Mouse (Mus musculus): ENCODE data around the gene Elk3.

Gene Elk3

DNA sequence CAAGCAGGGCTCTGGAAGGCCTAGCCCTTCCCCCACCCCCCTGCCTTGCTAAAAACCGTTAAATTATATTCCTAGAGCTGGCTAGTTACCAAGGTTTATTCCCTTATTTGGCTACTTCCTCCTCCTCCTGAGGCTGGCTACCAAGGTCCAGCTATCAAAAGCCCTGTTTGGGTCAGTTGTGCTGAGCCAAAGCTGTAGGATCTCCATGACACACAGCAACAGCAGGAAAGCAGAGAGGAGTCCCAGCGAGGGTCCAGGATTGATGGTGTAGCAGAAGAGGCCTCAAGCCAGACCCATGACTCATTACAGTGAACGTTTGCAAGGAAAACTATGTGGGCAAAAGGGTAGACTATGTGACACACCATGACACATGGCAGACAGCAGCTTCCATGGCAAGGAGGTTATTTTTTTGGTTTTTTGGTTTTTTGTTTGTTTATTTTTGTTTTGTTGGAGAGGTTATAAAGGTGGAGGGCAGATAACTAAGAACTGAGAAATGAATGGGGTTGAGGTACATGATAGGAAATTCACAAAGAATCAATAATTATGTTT is 21.4 kb upstream of the Elk3 start:
- in situ Hi-C loops (cut with MboI; ENCODE audit: low sequenced_read_pairs), result no loop called here

DNA sequence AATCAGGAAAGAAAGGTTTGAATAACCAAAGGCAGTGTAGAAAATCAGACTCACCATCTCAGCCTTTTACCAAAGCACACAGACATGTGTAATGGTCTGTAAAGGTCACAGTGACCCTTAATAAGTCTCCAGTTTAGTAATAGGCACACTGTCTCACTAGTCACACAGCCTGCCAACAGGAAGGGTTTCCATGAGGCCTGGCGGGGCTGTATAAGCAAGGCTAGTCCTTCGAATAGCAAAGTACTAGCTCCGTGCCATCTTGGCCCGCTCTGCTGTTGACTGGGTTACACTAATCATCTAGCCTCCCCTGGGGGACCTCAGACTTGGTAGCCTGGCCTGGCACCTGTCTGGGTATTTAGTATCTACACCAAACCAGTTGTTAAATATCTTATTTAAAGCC is 20.6 kb upstream of the Elk3 start:
- in situ Hi-C loops (cut with MboI; ENCODE audit: low sequenced_read_pairs), result no loop called here

DNA sequence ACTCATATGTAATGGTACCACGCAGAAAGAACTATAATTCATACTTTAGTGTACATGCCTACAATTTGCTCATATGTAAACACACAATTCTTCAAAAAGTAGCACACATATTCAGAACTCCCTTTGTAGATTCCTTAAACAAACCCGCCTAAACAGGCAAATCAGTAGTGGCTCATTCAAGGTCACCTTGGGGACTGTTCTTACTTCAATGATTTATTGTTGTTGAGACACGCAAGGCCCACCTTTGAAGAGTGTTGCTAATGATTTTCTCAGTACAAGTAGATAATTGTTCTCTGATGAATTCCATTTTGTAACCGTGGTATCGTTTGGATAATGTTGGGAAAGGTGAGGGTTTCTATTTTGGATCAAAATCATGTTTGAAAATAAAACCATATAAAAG is 17.4 kb upstream of the Elk3 start:
- in situ Hi-C loops (cut with MboI; ENCODE audit: low sequenced_read_pairs), result no loop called here

DNA sequence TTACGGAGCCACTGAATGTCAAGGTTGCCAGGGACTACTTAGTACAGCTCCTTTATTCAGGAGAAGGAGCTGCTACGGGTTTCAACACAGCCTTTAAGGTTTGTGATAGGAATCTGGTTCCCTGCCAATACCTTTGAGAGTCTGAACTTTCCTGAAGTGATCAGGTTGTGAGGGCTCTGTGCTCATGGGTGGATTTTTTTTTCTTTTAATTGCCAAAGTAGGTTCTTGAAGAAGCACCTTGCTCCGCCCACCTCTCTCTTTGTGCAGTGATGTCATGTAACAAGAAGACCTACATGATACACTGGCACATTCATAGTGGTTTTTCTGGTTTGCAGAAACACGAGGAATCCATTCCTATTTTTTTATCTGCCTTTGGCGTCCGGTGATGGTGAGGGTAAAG is 16.3 kb upstream of the Elk3 start:
- in situ Hi-C loops (cut with MboI; ENCODE audit: low sequenced_read_pairs), result no loop called here

DNA sequence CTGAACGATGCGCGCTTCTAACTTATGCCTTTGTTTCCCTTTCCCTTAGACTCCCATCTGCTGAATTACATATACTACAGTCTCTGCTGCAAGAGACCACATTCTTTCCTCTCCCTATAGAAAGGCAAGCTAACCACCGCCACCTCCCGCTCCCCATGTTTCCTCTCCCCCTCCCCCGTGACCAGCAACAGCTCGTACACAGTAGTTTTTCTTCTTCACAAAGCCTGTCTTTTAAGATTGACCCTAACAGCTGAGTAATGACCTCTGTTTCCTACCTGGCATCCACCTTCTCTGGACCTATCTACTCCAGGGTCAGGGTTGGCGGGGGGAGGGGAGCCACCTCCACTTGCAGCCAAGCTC is 15.8 kb upstream of the Elk3 start:
- in situ Hi-C loops (cut with MboI; ENCODE audit: low sequenced_read_pairs), result no loop called here

DNA sequence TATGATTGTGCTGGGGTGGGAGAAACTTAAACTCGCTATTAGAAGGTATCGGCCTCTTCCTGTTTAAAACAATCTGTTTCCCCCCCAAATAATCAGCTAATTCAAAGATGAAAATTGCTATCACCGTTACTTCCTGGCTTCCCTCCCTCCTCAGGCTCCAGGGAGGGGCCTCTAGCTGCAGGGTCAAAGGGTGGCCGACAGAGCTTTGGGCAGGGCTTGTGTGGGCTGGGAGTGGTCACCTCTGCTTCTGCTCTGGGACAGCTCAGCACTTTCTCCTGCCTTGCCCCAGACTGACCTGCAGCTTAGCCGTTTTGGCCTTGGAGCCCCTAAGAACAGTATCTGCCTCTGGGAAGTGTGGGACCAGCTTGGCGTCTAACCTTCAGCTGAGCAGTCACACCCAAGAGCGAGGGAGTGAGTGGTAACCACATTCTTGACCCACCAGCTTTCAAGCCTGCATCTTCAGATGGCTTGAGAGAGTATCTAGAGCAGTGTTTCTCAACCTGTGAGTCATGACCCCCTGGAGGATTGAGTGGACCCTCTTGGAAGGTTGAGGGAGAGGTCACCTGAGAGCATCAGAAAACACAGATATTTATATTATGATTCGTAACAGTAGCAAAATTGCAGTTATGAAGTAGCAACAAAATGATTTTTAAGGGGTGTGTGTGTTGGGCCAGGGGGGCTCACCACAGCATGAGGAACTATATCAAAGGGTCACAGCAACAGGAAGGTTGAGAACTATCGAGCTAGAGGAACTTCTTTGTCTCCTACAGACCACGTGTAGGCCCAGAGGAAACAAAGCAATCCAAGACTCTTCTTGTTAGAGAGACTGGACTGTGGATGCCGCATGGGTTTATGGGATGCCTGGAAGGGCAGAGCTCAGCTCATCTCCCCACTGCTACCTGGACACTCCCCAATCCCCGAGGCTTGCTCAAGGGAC is 15.1 kb upstream of the Elk3 start:
- in situ Hi-C loops (cut with MboI; ENCODE audit: low sequenced_read_pairs), result no loop called here

DNA sequence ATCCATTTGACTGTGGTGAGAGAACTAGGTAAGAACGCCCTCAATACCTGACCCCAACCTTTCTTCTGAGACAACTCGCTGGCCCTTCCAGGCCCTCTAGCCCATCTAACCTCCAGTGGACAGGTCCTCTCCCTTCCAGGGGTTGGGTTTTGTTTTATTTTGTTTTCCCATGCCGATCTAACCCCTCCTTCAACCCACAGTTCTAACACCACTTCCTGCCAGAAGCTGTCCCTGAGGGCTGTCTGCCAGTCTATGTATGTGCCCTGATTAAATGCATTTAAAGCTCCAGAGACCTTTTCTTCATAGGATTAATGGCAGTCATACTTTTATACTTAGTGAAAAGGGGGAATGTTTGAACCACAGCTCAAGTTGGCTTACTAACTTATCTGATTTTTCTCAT is 14.4 kb upstream of the Elk3 start:
- in situ Hi-C loops (cut with MboI; ENCODE audit: low sequenced_read_pairs), result no loop called here

DNA sequence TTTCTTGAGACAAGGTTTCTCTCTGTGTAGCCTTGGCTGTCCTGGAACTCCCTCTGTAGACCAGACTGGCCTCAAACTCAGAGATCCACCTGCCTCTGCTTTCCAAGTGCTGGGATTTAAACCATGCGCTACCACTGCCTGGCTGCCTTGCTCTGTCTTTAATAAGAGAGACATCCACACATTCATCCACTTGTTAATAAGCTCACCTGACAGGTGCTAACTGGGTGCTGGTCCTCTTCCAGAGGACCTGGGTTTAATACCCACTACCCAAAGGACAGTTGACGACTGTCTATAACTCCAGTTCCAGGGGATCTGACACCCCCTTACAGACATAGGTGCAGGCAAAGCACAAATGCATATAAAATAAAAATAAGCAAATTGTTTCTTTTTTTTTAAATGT is 13.5 kb upstream of the Elk3 start:
- in situ Hi-C loops (cut with MboI; ENCODE audit: low sequenced_read_pairs), result no loop called here

DNA sequence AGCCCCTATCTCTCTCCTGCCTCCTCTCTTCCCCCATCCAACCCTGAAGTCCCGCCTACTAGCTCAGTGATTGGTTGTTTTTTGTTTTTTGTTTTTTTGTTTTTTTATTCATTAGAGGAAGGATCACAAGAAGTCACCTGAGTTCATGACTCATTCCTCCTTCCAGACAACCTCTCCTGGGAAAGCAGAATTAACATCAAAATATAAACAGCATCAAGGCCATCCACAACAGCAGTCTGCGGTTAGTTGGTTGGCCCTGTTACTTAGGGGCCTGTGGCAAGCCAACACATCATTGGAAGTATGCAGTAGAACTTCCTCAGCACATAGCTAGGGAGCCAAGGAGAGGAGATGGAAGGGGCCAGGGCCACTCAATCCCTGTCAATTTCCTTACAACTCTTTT is 12.7 kb upstream of the Elk3 start:
- in situ Hi-C loops (cut with MboI; ENCODE audit: low sequenced_read_pairs), result no loop called here

DNA sequence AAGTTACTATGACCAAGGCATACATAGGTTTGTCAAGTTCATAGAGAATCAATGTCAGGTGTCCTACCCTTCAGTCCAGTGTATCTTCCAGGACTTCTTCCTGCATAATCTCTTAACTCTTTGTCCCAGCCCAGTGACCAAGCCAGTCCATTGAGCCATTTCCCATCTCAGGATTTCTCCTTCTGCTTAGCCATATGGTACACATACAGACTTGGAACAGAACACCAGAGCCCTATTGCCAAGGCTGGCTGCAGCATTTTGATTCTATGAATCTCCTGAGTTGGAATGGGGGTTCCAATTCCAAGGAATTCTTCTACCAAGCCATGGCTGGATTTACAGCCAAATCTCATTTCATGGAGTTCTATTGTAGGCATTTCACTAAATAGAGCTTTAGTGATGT is 10.8 kb upstream of the Elk3 start:
- in situ Hi-C loops (cut with MboI; ENCODE audit: low sequenced_read_pairs), result no loop called here

DNA sequence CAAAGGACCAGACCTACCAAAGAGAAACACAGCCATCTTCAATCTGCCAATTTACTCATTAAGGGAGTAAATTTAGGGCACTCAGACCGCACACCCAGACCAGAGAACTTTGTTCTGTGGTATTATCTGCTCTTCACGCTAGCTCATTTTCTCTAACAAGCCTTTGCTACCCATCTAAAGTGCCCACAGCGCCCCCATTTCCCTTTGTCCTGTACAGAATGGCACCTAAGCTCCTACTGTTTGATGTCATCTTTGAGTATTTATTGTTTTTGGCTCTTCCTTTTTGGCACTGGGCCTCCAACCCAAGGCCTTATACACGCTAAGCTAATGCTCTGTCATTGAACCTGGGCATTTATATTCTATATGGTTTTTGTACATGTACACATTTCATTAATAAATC is 9.2 kb upstream of the Elk3 start:
- in situ Hi-C loops (cut with MboI; ENCODE audit: low sequenced_read_pairs), result no loop called here

DNA sequence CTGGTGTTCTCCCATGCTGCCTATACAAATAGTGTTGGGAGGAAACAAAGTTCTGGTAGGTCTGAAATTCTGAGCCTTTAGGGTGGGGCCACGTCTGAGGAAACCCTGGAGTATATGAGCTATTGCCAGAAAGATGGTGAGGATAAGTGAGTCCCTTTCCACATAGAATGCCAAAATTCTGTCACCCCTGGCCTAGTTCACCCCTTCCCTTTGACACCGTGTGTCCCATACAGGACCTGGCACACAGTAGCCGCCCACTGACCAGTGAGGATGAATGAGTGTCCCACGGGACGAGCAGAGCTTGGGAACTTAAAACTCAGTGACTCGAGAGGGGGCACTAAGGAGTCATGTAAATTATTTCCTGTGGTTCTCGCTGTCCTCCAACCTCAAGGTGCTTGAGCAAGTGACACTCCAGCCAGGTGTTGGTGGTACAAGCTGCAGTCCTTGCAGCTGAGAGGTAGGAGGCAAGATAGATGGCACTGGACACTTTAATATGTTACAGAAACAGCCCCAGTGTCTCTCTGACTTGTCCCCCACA is 8.7 kb upstream of the Elk3 start:
- in situ Hi-C loops (cut with MboI; ENCODE audit: low sequenced_read_pairs), result no loop called here

DNA sequence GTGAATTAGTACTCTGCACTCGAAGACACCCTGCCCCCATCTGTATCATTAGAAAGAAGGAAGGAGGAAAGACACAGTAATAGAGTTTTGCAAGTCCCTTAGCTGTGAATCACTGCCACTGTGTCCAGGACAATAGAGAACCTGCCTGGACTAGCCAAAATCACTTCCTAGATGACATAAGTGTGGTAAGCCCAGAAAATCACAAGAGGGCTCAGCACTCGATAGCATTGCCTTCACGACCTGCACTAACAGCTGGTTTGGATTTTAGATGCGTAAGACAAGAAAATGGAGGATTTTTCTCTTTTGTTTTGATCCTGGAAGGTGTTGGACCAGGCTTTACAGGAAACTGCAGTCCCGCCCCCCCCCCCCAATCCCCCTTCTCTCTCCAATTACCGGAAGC is 6.0 kb upstream of the Elk3 start:
- in situ Hi-C loops (cut with MboI; ENCODE audit: low sequenced_read_pairs), result no loop called here

DNA sequence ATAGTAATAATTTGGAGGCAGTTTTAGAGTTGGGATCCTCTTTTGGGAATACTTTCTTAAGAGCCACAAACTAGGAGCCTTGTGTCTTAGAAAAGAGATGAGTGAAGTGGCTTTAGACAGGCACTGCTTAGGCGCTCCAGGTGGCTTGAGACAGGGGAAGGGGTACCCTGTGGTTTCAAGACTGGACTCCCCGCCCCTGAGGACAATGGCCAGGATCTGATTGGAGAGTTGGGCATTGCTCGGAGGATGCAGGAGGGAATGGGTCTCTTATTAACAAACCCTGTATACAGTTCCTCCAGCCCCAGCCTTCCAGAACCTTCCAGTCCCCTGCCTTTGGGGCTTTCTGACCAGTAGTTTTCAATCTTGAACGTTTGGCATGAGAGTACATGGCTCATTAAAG is 641 bp upstream of the Elk3 start:
- in situ Hi-C loops (cut with MboI; ENCODE audit: low sequenced_read_pairs), result no loop called here

DNA sequence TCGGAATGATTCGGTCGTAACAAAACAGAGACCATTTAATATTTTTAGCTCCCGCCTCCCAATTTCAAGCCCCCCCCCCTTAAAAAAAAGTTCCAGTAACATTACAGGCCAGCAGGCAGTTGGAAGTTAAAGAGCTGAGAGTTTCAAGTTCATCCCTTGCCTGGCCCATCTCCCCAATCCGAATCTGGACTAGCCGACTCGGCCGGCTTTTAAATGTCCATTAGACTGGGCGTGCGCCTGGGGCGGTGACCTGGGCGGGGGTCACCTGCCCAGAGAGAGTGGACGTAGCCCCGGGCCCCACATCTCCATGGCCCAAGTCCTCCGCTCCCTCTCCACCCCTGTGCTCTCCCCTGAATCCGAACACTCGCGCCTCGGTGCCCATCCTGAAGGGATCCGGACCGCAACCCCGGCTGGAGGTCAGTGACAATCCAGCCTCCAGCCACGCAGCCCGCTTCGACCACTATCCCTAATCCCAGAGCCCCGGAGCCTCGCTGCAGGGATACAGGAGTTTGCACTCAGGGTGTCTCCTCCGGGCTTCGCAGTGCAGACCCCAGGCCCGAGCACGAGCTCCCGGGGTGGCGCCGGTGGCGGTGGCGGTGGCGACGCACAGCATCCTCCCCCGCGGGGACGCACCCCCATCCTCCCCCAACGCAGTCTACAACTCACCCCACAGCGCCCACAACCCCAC is 857 bp downstream of the Elk3 start:
- in situ Hi-C loops (cut with MboI; ENCODE audit: low sequenced_read_pairs), result no loop called here

DNA sequence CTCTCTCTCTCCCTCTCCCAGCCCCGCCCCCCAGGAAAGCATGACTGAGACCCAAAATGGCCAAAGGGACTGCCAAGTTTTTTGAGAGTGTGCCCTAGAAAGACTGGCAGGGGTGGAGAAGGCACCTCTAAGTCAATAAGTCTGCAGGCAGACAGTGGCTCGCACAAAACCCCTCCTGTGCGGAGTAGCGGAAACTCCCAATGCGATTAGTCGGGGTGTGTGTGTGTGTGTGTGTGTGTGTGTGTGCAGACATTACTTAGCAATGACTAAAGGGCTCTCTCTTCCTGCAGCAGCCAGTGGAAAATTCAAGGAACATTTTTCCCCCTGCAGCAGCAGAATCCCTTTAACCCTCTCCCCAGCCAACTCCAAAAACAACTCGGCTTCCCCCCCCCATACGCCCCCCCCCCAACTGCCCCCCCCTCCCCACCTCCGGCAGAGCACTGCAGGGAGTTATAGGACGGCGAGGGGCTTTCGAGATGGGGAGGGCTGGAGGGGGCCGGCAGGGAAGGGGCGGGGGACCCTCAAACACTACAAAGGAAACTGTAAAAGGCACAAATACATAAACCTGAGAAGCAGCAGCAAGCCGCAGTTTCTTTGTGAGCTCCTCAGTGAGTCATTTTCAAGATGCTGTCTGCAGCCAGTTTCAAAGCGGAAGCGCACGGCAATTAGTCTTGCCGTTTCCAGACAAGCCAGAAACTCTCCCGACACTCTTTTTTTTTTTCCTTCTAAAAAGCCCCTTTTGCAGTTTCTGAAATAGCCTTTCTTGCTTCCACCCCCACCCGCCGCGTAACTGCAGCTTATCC is 1.6 kb downstream of the Elk3 start:
- in situ Hi-C loops (cut with MboI; ENCODE audit: low sequenced_read_pairs), result no loop called here

DNA sequence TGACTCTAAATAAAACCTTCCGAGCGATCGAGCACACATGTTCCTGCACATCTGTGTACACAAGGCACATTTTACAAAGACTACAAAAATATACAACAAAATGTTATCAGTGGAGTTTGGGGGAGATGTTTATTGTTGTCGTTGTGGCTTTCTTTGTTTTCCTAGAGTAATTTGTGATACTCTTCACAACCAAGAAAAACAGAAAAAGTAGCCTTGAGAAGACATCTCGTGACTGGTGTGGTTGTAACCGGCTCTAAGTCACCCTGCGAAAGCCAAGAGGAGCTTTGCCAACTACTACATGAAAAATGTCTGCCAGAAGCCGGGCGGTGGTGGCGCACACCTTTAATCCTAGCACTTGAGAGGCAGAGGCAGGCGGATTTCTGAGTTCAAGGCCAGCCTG is 4.6 kb downstream of the Elk3 start:
- in situ Hi-C loops (cut with MboI; ENCODE audit: low sequenced_read_pairs), result no loop called here

DNA sequence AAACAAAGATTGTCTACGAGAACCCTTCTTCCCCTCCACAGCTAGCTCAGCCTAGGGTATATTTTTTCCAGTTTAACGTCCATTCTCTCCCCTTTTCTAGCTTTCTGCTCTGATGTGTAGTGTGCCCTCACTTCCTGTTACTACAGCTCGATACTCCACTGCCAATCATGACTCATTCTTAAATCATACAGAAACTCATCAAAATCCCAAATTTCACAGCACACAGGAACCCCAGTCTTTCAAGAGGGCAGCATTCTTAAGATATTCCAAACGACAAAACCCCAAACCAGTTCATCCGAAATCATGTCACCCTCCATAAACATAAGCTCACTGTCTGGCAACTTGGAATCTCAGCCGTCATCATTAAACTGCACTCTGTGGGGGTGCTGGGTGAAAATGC is 5.0 kb downstream of the Elk3 start:
- in situ Hi-C loops (cut with MboI; ENCODE audit: low sequenced_read_pairs), result no loop called here

DNA sequence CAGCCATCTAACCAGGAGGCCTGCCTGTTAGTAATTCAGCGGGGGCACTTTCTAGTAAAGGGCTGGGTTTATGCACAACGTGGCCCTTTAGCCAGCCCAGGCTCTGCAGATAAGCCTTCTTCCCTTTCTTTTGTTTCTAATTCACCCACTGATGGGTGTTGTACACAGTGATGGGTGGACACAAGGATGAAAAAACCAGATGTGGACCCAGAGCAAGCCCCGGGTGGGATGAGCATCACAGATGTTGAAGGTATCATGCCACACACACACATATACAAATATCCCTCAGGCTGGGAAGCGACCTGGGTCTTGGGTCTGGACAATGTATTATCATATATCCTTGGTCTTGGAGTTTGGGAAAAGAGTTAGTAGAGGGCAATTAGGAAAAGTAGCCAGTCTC is 7.7 kb downstream of the Elk3 start:
- in situ Hi-C loops (cut with MboI; ENCODE audit: low sequenced_read_pairs), result no loop called here

DNA sequence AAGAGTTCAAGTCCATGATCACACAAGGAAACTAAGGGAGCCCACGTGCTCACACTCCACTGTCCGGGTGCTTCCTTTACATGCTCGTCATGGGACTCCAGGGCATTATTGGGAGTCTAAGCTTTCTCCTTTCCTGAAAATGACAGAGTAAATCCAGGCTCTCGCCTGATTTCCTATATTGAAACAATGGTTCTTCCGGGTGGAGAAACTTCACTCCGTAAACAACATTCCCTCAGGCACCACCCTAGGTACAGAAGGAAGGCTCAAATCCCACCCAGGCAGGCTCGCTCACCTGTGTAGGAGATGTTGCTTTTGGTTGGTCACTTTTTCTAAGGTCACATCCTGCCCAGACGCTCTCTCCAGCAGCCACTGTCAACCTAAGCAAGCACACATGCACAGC is 9.1 kb downstream of the Elk3 start:
- in situ Hi-C loops (cut with MboI; ENCODE audit: low sequenced_read_pairs), result no loop called here

DNA sequence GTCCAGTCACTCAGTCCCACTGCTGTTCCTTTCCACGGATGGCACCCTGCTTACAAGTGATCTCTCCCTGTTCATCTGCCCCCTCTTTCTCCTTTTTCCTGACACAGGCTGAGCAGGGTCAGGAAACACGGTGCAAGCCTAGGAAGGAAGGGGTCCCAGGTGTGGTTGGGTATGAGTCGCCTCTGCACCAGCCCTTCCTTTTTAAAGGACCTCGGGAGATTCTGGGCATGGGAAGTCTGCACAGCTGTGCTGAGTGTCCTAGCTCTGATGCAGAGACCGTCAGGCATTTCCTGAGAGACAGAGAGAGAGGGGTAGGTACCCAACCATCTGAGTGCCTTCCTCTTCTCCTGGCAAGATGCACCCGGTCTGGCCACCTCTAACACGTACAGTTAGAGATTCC is 12.7 kb downstream of the Elk3 start:
- in situ Hi-C loops (cut with MboI; ENCODE audit: low sequenced_read_pairs), result loop anchor here (25.0 kb wide), 1 partner anchor 236 kb away; no protein-coding TSS in a partner anchor
